Mouse (Mus musculus): Measurements from ENCODE around the gene Zbed3.

Gene Zbed3

GRCm38 (mm10) chr13:95323400-95323799 is at the start of gene Zbed3:
Gene Zbed3 (plus strand): TSS chr13:95323612.
- no peak for DNase-seq

GRCm38 (mm10) chr13:95278426-95279025 is 44.9 kb upstream of the Zbed3 start:
- DNase-seq: no peak

GRCm38 (mm10) chr13:95281740-95282673 is 41.4 kb upstream of the Zbed3 start:
- no peak for DNase-seq

GRCm38 (mm10) chr13:95286989-95287388 is 36.4 kb upstream of the Zbed3 start:
- peak; percentile 21 for DNase-seq

GRCm38 (mm10) chr13:95288027-95288426 is 35.4 kb upstream of the Zbed3 start:
- no peak for DNase-seq

GRCm38 (mm10) chr13:95291983-95292382 is 31.4 kb upstream of the Zbed3 start:
- DNase-seq: no peak

- no peak for DNase-seq
These were observed 23.5 kb upstream of the Zbed3 start for GRCm38 (mm10) chr13:95299956-95300355.

- no peak for DNase-seq
These were observed 16.8 kb upstream of the Zbed3 start for GRCm38 (mm10) chr13:95306596-95306995.

- DNase-seq: no peak
These were observed 16.2 kb upstream of the Zbed3 start for GRCm38 (mm10) chr13:95307100-95307655.

- DNase-seq: no peak
These were observed 11.4 kb upstream of the Zbed3 start for GRCm38 (mm10) chr13:95312016-95312415.

GRCm38 (mm10) chr13:95319153-95319552 is 4.3 kb upstream of the Zbed3 start:
- no peak for DNase-seq

- DNase-seq: no peak
These were observed 3.0 kb upstream of the Zbed3 start for GRCm38 (mm10) chr13:95320451-95320850.

GRCm38 (mm10) chr13:95323950-95324625 is 676 bp downstream of the Zbed3 start:
- DNase-seq: peak; percentile 61

- no peak for DNase-seq
These were observed 1.2 kb downstream of the Zbed3 start for GRCm38 (mm10) chr13:95324626-95325079.

- peak; percentile 76 for DNase-seq
These were observed 1.9 kb downstream of the Zbed3 start for GRCm38 (mm10) chr13:95325080-95325906.

GRCm38 (mm10) chr13:95325907-95326550 is 2.6 kb downstream of the Zbed3 start:
- DNase-seq: no peak

GRCm38 (mm10) chr13:95326611-95327344 is 3.4 kb downstream of the Zbed3 start:
- DNase-seq: no peak

- DNase-seq: peak; percentile 58
These were observed 3.9 kb downstream of the Zbed3 start for GRCm38 (mm10) chr13:95327345-95327741.

GRCm38 (mm10) chr13:95328767-95329166 is 5.4 kb downstream of the Zbed3 start:
- DNase-seq: peak; percentile 45

GRCm38 (mm10) chr13:95330507-95330906 is 7.1 kb downstream of the Zbed3 start:
- DNase-seq: no peak
